Mouse (Mus musculus) 3134 (cell line): Measurements from ENCODE around the gene Zfp653.

Experiments
- DNase-seq: peaks from one replicate; pipeline ENCODE4 v3.0.0-alpha.2; 2011; ENCODE audit warnings: low spot score; ENCODE audit not compliant: insufficient read length; ENCODE audit errors: extremely low read depth

Zfp653 gene

DNA sequence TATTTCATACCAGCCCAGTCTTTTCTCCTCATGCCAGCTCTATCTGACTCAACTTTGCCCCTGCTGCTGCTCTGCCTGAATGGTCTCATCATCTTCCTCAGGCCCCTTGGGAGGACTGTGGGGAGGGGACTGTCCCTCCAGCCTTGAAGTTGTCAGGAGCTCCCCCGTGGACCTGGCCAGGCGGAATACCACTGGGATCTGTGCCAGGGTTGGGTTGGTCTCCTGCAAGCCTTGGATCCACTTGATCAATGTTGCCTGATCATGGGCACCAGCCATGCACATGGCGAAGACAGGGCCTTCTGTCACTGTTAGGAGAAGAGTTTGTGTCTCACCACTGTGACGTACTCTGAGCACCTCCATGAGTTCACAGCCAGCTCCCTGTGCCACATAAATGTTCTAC lies 1.1 kb upstream of the Zfp653 start:
- DNase-seq: no peak

DNA sequence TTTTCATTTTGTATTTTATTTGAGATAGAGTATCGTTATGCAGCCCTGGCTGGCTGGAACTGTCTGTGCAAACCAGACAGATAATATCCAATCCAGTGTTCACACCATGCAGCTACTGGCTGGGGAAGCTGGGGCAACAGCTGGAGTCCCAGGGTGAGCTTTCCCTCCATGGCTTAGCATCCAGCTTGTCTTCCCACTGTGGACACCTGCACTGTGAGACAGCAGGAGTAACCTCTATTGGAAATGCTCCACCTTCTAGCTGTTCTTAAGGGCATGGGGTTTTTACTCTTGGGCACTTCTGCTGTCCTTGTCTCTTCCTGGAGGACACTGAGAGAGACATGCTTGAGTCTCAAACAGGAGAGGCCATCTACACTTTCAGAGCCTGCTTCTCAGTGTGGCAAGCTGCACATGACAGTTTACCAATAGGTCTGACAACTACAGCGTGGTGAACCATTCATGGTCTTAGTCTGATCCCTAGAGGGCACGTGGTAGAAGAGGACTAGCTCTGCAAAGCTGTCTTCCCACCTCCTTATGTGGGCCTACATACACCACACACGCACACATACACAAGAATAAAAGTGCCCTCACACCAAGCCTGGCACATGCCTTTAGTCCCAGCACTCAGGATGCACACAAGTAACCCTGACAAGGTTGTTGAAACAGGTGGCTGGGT lies 1.2 kb downstream of the Zfp653 start:
- no peak for DNase-seq

DNA sequence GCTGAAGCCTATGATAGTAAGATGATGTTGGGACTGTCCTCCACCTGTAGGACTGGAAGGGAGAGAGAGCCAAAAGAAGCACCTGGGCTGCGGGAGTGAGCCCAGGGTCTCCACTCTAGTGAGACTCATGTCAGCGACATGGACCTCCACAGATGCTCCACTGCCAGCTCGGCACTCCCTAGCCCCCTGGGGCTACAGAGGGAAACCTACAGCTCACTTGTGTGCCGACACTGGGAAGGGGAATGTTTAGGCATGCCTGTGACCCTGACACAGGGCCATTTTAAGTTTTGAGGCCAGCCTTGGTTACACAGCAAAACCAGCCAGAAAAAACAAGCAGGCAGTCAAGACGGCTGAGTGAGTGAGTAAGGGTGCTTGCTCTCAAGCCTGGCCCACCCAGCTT lies 4.0 kb downstream of the Zfp653 start:
- no peak for DNase-seq

DNA sequence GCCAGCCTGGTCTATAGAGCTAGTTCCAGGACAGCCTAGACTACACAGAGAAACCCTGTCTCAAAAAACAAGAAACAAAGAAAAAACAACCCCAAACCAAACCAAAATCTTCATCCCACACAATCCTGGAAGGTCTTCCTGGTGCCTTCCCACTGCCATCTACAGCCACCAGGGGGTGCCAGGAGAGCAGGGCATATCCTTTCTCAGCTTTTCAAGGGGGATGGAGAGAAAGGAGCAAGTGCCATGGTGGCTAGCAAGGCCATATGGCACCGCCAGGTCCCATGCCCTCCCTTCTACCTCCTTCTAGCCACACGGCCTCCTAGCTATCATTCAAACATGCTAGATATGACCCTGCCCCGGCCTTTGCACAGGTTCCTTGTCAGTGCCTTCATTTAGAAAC lies 4.7 kb downstream of the Zfp653 start:
- no peak for DNase-seq

DNA sequence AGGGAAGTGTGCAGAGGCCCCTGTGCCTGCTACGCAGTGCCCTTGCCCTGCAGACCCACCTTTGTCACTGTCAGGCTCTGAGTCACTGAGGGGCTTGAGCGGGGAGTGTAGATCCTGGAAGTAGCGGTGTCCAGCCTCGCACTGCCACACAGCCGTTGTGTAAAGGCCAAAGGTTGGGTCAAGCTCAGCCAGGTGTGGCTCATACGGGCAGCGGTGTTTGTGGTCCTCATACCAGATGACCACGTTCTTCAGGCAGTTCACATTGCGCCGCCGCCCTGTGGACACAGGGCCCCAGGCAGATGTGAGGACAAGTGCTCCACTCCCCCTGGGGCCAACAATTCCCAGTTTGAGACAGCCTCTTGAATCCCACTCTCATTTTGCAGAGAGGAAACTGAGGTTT lies 5.5 kb downstream of the Zfp653 start:
- no peak for DNase-seq

DNA sequence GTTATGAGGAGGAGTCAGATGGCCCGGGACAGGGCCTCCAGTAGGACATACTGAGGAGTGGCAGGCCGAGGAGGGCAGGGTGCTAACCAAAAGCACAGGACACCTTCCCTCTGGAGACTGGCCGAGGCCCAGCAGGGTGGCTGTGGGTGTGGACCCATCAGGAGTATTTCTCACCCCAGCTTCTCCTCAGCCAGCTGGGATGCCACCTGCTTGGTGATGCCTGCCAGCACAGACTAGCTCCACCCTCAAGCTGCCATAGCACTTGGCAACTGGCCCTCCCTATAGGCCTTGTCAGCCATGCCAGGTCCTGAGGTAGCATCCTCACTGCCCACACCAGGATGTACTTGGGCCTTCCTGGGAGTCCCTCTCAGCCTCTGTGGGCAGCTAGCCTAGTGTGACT lies 6.8 kb downstream of the Zfp653 start:
- DNase-seq: no peak

DNA sequence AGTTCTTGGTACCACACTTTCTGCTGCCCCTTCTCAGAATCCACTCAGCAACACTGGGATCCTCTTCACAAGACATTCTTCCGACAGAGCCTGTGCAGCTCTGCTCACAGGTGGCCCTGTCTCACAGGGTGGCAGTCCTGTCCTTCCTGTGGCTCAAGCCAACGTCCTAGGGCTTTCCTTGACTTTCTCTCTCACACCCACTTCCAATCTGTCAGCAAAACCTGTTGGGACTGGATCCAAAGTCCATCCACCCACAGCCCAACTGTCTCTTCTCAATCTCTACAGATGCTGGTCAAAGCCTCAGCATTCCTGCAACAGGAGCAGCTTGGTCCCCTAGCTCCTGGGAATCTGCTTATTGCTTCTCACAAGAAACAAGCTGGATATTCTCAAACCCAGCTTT lies 9.8 kb downstream of the Zfp653 start:
- DNase-seq: no peak

DNA sequence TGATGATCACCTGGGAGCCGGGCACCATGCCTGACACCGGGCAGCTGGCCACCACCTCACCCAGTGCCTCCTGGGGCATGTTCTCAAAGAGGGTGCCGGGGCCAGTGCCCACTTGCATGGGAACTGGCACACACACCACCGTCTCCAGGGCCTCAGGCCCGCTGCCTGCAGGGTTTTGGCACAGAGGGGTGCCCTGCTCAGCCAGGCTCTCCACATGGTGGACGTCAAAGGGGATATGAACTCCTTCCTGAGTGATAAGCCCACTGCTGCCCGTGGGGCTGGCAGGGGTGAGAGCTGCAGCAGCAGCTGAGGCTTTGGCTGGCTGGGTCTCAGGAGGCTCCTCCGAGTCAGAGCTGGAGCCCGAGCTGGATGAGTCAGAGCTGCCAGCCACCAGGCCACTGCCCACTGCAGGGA lies 13.2 kb downstream of the Zfp653 start:
- DNase-seq: peak; percentile 84

DNA sequence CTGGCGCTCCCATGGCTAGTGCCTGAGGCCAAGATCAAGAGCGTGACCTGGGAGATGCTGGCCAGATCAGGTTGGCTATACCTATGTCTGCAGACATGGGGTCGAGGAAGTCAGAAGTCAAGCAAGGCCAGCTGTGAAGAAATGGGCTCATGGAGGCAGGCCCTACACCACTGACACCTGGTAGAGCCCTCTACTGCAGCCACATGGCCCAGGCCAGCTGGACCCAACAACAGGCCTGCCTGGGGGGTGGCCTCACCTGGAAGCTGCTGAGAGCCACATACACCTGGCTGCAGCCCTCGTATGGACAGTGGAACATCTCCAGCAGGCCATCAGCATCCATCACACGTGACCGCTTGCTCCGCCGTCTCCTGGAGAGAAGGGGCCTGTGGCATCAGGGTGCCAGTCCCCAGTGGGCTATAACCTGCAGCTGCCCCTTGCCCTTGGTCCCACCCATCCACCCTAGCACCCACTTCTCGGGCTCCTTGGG lies 14.1 kb downstream of the Zfp653 start:
- DNase-seq: no peak

DNA sequence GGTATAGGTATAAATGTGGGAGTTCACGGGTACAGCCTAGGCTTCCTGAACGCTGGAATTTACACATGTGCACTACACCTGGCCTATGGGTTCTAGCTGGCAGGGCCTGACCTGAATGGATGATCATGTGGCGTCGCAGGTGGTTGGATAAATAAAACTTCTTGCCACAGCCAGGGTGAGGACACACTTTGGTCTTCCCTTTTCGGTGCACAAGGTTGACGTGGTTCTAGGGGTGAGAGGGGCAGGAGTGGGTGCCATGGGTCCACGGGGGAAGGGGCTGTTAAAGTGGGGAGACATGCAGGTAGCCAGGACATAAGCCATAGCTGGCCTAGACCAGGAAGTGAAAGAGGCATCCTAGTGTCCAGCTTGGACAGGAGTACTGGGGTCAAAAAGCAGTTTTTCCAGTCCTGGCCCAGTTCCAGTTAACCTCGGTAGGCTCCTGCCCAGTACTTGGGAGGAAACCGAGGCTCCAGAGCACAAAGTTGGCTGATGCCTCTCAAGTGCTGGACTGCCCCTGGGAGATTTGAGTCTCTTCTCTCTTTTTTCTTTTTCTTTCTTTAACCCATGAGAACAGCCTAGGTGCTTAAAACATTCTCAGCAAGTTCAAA lies 14.8 kb downstream of the Zfp653 start:
- no peak for DNase-seq

DNA sequence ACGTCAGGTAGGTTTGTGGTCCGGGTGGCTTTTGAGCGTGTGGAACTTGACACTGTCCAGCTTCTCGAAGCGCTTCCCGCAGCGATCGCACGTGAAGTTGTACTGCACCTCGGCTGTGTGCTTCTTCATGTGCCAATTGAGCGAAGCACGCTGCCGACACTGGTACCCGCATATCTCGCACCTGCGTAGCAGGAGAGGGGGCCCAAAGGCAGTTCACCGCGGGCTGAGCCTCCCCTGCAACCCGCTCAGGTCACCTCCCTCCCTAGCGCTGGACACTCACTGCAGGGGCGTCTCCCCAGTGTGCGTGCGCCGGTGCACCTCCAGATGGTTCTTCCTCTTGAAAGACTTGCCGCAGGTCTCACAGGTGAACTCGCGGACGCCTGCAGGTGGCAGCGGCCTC lies 15.5 kb downstream of the Zfp653 start:
- no peak for DNase-seq

DNA sequence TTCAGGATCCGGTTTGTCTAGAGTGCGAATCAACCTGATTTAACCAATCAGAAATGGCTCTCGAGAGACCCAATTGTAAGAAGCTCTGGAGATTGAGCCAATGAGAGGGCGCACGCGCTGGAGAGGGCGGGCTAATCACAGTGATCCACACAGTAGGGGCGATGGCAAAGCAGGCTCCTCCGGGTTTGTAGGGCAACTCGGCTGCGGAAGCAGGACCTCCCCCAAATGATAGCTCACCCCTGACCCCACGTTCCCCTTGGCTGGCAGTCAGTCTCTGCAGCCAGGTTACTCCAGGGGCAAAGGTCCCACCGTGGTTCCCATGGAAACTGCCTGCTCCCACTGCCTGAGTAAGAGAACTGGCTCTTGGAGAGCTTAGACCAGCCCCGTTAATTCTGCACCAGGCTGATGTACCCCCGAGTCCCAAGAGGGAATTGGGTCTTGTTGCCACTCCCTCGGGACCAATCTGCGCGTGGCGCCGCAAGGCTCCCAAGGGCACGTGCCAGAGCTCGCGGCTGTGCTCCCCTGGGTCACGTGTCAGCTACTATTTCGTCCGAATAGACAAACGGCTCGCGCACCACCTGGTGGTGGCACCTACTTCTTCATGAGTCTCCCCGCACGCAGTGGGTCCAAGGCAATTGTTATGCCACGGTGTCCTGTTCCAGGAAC lies 16.6 kb downstream of the Zfp653 start:
- DNase-seq: no peak

DNA sequence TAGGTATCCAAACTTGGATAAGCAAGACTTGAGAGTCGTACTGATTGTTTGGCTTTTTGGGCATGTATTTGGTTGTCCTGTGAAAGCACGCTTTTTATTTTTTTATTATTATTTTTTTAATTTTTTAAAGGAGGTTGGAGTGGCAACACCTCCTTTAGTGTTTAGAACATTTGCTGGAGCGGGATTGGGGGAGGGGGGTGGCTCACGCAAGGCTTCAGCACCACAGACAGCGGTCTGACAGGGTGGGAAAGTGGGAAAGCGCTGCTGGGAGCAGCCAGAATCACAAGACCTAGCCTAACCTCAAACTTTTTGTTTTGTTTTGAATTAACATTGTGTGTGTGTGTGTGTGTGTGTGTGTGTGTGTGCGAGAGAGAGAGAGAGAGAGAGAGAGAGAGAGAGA lies 17.5 kb downstream of the Zfp653 start:
- DNase-seq: no peak

DNA sequence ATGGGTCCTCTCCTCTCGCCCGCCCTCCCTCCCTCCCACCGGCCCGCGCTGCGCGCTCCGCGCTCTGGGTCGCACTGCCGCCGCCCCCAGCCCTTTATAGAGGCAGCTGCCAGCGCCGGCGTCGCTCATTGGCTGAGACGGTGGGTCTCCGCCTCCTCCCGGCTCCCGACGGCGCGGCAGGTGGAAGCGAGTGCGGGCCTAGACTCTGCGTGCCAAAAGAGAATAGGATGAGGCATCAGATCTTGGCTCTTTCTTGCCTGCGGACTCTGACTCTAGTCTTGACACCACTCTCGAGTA lies 19.3 kb downstream of the Zfp653 start, which contains the start of gene Elavl3:
Elavl3 (minus strand) TSS at position 66 of the 297 bp plus-strand sequence.
- DNase-seq: no peak

DNA sequence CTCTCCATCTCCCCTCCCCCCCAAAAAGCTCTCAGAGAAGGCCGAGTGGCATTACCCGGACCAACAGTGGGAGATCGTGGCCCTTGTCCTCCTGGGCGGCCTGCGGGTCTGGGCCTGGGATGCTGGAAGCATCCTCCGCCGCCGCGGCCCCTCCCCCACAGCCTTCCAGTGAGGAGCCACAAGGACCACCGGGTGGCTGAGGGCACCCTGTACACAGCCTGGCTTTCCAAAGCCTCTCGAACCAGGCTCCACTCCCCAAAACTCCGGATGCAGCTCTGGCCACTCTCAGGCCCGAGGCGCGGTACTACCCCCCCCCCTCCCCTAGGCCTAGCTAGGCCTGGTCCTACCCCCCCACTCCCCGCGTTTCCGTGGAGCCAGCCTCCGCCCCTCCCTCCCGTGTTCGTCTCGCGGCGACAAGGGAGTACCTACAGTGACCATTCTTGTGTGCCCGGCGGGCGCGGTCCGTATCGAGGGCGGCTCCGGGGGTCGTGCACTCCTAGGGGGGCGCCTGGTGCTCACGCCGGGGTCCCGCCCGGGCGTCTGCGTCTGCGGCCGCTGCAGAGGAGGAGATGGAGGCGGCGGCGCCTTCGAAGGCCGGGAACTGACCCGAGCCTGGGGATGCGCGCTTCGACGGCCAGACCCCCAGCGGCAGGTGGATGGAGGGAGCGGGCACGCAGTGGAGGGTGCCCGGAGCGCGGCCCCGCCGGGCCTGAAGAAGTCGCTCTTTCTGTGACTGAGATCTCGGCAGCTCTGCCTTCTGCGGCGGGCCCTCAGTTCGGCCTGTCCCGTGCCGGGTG lies 19.8 kb downstream of the Zfp653 start:
- no peak for DNase-seq

DNA sequence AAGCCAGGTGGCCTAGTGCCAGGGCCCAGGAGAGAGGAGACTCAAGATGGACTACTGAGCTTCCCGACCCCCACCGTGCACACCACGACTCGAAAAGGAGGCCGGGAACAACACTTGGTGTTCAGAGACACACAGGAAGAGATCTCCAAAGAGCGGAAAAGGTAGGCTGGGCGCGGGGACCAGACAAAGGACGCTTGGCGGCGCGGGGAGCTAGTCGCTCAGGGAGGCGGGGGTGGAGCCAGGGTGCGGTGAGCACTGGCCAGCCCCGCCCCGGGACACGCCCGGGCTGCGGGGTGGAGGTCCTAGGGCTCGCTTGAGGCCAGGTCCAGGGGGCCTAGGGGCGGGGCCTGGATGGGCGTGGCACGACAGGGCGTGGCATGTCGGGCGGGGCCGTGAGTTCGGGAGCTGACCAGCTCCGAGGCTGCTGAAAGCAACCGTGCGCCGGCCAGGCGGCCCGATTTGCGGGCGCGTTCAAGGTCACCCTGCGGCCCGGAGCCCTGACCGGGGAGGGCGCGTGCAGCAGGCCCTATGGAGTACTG lies 20.8 kb downstream of the Zfp653 start:
- no peak for DNase-seq

DNA sequence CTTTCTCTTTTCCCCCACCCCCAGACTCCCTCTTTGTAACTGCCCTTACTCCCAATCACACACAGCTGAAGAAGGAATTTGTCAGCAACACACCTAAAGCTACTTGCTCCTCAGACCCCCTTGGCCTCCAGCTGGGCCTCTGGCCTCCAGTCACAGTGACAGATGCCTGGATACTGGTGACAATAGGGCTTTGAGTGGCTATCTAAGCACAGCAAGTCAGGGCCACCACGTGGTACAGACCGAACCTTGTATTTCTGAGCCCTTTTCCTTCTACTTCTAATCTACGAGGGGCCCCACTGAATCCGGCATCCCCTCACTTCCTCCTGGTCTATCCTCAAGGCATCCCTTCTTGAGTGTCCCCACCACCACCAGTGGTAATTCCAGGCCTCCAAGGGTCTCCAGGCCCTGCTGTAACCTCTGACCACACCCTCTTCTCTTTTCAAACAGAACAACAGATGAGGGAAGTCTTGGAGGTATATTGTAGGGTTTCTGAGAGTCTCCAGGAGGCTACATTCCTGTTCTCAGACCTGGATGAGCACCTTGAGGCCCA lies 21.4 kb downstream of the Zfp653 start:
- DNase-seq: no peak

DNA sequence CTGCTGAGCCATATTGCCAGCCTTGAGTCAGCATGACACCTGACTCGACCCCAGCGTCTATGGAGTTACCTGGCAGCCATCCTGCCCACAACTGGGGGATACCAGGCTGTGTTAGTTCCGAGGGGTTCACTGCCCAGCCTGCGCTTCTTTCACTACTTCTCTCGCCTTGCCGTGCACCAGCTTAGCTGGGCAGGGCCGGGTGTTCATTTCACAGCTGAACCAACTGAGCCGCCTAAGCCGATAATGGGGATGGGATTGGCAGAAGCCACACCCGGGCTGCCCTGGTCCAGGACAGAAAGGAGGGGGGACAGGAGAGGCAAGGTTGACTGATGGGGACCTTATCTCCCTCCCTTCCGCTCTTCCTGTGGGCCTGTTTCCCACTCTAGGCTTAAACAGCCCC lies 21.9 kb downstream of the Zfp653 start:
- DNase-seq: no peak

DNA sequence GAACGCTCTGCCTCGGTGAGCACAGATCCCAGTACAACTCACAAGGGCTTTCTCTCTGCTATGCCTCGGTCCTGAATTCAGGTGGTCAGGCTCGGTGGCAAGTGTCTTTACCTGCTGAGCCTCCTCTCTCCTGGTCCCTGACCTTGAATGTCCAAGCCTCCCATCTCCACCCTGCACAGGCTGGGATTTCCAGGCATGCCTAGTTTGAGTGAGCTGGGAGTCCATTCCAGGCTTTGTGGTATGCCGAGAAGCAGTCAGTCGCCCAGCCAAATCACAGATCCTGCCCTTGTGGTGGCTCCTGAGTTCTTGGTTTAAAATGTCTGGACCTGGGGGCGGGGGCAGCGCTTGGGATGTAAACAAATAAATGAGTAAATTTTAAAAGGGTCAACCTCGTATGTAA lies 23.8 kb downstream of the Zfp653 start:
- no peak for DNase-seq

DNA sequence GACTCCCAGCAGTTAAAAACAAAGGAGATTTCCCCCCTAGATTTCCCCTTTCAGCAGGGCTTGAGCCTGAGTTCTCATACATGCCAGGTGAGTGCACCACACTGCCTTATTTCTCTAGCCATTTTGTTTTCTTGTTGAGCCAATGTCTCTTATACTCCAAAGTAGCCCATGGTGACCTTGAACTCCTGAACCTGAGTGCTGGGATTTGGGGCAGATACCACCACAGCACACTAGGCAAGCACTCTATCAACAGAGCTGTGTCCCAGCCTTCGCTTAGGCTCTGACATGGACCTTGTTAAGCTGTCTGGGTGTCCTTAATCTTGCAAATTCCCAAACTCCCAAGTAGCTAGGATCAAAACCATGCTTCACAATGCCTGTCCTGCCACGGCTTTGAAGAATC lies 29.3 kb downstream of the Zfp653 start:
- DNase-seq: no peak

DNA sequence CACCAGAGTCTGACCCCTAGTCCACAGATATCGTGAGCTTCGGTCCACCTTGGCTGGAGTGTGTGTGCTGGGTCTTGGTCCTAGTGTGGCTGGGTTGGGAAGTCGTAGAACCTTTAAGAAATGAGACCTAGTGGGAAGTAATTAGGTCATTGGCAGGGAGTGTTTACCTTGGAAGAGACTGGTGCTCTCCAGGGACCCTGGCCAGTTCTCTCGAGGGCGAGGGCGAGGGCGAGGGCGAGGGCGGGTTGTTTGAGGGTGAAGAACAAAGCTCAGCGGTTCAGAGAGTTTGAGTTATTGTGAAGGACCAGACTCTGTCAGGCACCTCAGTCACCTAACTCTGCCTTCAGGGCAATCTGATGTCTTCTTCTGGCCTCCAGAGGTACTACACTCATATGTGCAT lies 33.4 kb downstream of the Zfp653 start:
- DNase-seq: no peak
